Mouse (Mus musculus) G1E (cell line): ENCODE results near the gene Prr19.

Experiments used
- CTCF ChIP-seq: IDR thresholded peaks from 2 replicates; pipeline ENCODE4 v1.5.1; 2012; ENCODE audit warnings: low read depth, low read length, inconsistent platforms, mixed read lengths
- GATA1 ChIP-seq: IDR thresholded peaks from 2 replicates; pipeline ENCODE4 v1.6.1; 2012; ENCODE audit warnings: borderline replicate concordance, low read length, inconsistent platforms, mixed read lengths
- POLR2AphosphoS5 ChIP-seq: IDR thresholded peaks from 2 replicates; pipeline ENCODE4 v1.6.1; 2012; ENCODE audit warnings: low read depth, low read length, inconsistent platforms; ENCODE audit not compliant: insufficient replicate concordance
- TAL1 ChIP-seq: conservative IDR thresholded peaks from 2 replicates; pipeline ENCODE4 v1.6.1; 2012; ENCODE audit warnings: low read depth, low read length, inconsistent platforms, mixed read lengths

- no peak for TF ChIP-seq CTCF
- TF ChIP-seq TAL1: no peak
- no peak for TF ChIP-seq GATA1
- TF ChIP-seq POLR2AphosphoS5: no peak
Measured at GRCm38 (mm10) chr7:25269545-25270271, 31.5 kb upstream of the Prr19 start.
